Mouse (Mus musculus) stomach, postnatal 0 days (tissue): ENCODE data around the gene 1700016C15Rik. TPM values are rescaled to one million over a fixed set of nuclear protein-coding genes. Genes with fewer than 3 reads are reported as not detected.
A peak's percentile ranks its signal among the peaks of the same experiment; 100 is the strongest.

Source experiments
- ATAC-seq: fragments of 200-750 bp; cut with Nextera tagmentation; 2 replicates; pipeline ENCODE4 v1.8.0; 2017; ENCODE audit not compliant: low FRiP score, low TSS enrichment
- DNase-seq: peaks from one replicate; pipeline ENCODE4 v3.0.0-alpha.2; 2016; ENCODE audit warnings: low spot score
- H3K27ac ChIP-seq: fragments of 300-500 bp; sonication (generic); replicated peaks from 2 replicates; pipeline ENCODE4 v1.5.1; 2014; ENCODE audit warnings: mild to moderate bottlenecking, control low read depth
- H3K27me3 ChIP-seq: fragments of 300-500 bp; sonication (generic); 2 replicates; pipeline ENCODE4 v1.6.1; 2014; ENCODE audit warnings: low read length; ENCODE audit not compliant: control insufficient read depth, insufficient read depth
- H3K36me3 ChIP-seq: fragments of 300-500 bp; sonication (generic); 2 replicates; pipeline ENCODE4 v1.6.1; 2014; ENCODE audit warnings: low read length, mixed read lengths; ENCODE audit not compliant: control insufficient read depth, insufficient read depth
- H3K4me1 ChIP-seq: fragments of 300-500 bp; sonication (generic); replicated peaks from 2 replicates; pipeline ENCODE4 v1.6.1; 2014; ENCODE audit warnings: antibody characterized with exemption; ENCODE audit not compliant: control insufficient read depth, insufficient read depth
- H3K4me2 ChIP-seq: fragments of 300-500 bp; sonication (generic); replicated peaks from 2 replicates; pipeline ENCODE4 v1.6.1; 2014; ENCODE audit warnings: low read depth, mild to moderate bottlenecking, control low read depth, moderate library complexity
- H3K4me3 ChIP-seq: fragments of 300-500 bp; sonication (generic); 2 replicates; pipeline ENCODE4 v1.5.1; 2014; ENCODE audit warnings: low read depth, low read length, control low read depth
- H3K9ac ChIP-seq: fragments of 300-500 bp; sonication (generic); 2 replicates; pipeline ENCODE4 v1.6.1; 2014; ENCODE audit warnings: mild to moderate bottlenecking, low read length, control low read depth, mixed read lengths
- H3K9me3 ChIP-seq: fragments of 300-500 bp; sonication (generic); 2 replicates; pipeline ENCODE4 v1.6.1; 2016; ENCODE audit warnings: low read length; ENCODE audit not compliant: control insufficient read depth
- CTCF ChIP-seq: IDR thresholded peaks from 2 replicates; pipeline ENCODE4 v1.5.1; 2016; ENCODE audit warnings: antibody characterized with exemption, low read depth, mild to moderate bottlenecking, moderate library complexity
- EP300 ChIP-seq: optimal IDR thresholded peaks from 2 replicates; pipeline ENCODE3; 2016; ENCODE audit warnings: antibody characterized with exemption
- WGBS: fragments of 180-500 bp; shearing (Covaris S2); extraction: QIAGEN DNeasy Blood & Tissue Kit; methylation state at CpG from one replicate; pipeline ENCODE4 v1.1.7; 2014; 5-methylcytosine and 5-hydroxymethylcytosine counted together
- polyA plus RNA-seq: library from polyadenylated mRNA; unstranded; fragments of >200 nt; fragmentation: Nextera tagmentation; extraction: Ambion mirVana; gene quantifications from 2 replicates; pipeline ENCODE4 v1.2.1, GENCODE M21; 2015

The 1700016C15Rik gene
- 0.17 TPM in 1 of 2 replicates, not detected in the other for polyA plus RNA-seq

GRCm38 (mm10) chr1:177729043-177730024 lies at the start of gene 1700016C15Rik:
Gene 1700016C15Rik (plus strand): TSS chr1:177729814.
- Histone ChIP-seq H3K9me3 (no peaks in the 10 kb centered on the region), H3K4me2 (no peak within 1 kb of the TSS), H3K27me3 (no peaks in the 10 kb centered on the region), H3K4me3 (no peak within 1 kb of the TSS), H3K9ac (no peak within 1 kb of the TSS), H3K36me3 (no peaks in the 10 kb centered on the region), H3K4me1 (0 out of 2 replicates have a peak, but pooled peaks cover 2% of the 10 kb centered on the region), H3K27ac (peak within 1 kb of the TSS; percentile 82)
- 52% methylated on average over 11 of the region's 11 CpGs for WGBS
- ATAC-seq (peak; percentile 91), DNase-seq (peak; percentile 68)
- TF ChIP-seq CTCF: no peak
- TF ChIP-seq EP300: no peak

GRCm38 (mm10) chr1:177681239-177681638 lies 48.4 kb upstream of the 1700016C15Rik start:
- no peak overlapping the region for H3K27ac ChIP-seq
- no peaks in the 10 kb centered on the region for H3K36me3 ChIP-seq
- 71% methylated on average over 11 of the region's 11 CpGs for WGBS
- H3K4me1 ChIP-seq: no peaks in the 10 kb centered on the region
- DNase-seq (no peak), ATAC-seq (0 out of 2 replicates have a peak, but pooled peaks have one; percentile 26)
- H3K4me2 ChIP-seq: no peak overlapping the region
- TF ChIP-seq CTCF (no peak), EP300 (no peak)
- H3K9me3 ChIP-seq: no peaks in the 10 kb centered on the region
- H3K27me3 ChIP-seq: no peaks in the 10 kb centered on the region
- no peak overlapping the region for H3K4me3 ChIP-seq
- H3K9ac ChIP-seq: no peak overlapping the region

- Histone ChIP-seq H3K4me1 (no peaks in the 10 kb centered on the region), H3K4me2 (no peak overlapping the region; the same call in 1 of the 2 replicates), H3K4me3 (no peak overlapping the region), H3K36me3 (no peaks in the 10 kb centered on the region), H3K27ac (no peak overlapping the region), H3K27me3 (no peaks in the 10 kb centered on the region), H3K9me3 (no peaks in the 10 kb centered on the region), H3K9ac (no peak overlapping the region)
- ATAC-seq: no peak
- TF ChIP-seq EP300 (no peak), CTCF (no peak)
- no peak for DNase-seq
- WGBS: 57% methylated on average over 18 of the region's 18 CpGs
Observed at GRCm38 (mm10) chr1:177683931-177684836, 45.4 kb upstream of the 1700016C15Rik start.

GRCm38 (mm10) chr1:177684901-177685300 lies 44.7 kb upstream of the 1700016C15Rik start:
- DNase-seq (no peak), ATAC-seq (no peak)
- H3K4me2 ChIP-seq: no peak overlapping the region
- no peak overlapping the region for H3K9ac ChIP-seq
- H3K9me3 ChIP-seq: no peaks in the 10 kb centered on the region
- H3K27me3 ChIP-seq: no peaks in the 10 kb centered on the region
- no peak overlapping the region for H3K4me3 ChIP-seq
- no peaks in the 10 kb centered on the region for H3K36me3 ChIP-seq
- no peaks in the 10 kb centered on the region for H3K4me1 ChIP-seq
- H3K27ac ChIP-seq: no peak overlapping the region
- 12% methylated on average over 3 of the region's 3 CpGs for WGBS
- no peak for TF ChIP-seq EP300
- TF ChIP-seq CTCF: peak; percentile 80

- no peak for ATAC-seq
- 62% methylated on average over 3 of the region's 3 CpGs for WGBS
Observed at GRCm38 (mm10) chr1:177686137-177686536, 43.5 kb upstream of the 1700016C15Rik start.

More at GRCm38 (mm10) chr1:177686137-177686536, 43.5 kb upstream of the 1700016C15Rik start:
- no peak overlapping the region for H3K9ac ChIP-seq
- no peaks in the 10 kb centered on the region for H3K36me3 ChIP-seq
- no peak for TF ChIP-seq CTCF
- TF ChIP-seq EP300: no peak
- no peak overlapping the region for H3K27ac ChIP-seq
- H3K9me3 ChIP-seq: no peaks in the 10 kb centered on the region
- no peaks in the 10 kb centered on the region for H3K4me1 ChIP-seq
- H3K27me3 ChIP-seq: no peaks in the 10 kb centered on the region
- DNase-seq: no peak
- no peak overlapping the region for H3K4me3 ChIP-seq
- H3K4me2 ChIP-seq: no peak overlapping the region
